Mouse (Mus musculus) T-helper 1 cell (primary cell): Measurements from ENCODE around the gene Slc8b1.

Experiments used
- in situ Hi-C: fragments of 300-600 bp; cut with MboI, MseI; formaldehyde crosslinking; loops from one replicate; pipeline ENCODE4 v1.15.1; 2025; ENCODE audit warnings: high pct_unique_total_duplicates

The Slc8b1 gene

GRCm38 (mm10) chr5:120510982-120511642 lies at the start of gene Slc8b1:
Gene Slc8b1 (plus strand): TSS chr5:120511168.
- in situ Hi-C loops = no loop called here

- in situ Hi-C loops = no loop called here
Measured at GRCm38 (mm10) chr5:120461902-120462301, 49.1 kb upstream of the Slc8b1 start.

GRCm38 (mm10) chr5:120464321-120464720 lies 46.6 kb upstream of the Slc8b1 start:
- in situ Hi-C loops = no loop called here

- in situ Hi-C loops = no loop called here
Measured at GRCm38 (mm10) chr5:120465062-120465461, 45.9 kb upstream of the Slc8b1 start.

GRCm38 (mm10) chr5:120465860-120466259 lies 45.1 kb upstream of the Slc8b1 start:
- in situ Hi-C loops = no loop called here

GRCm38 (mm10) chr5:120467026-120467425 lies 43.9 kb upstream of the Slc8b1 start:
- in situ Hi-C loops = no loop called here

GRCm38 (mm10) chr5:120468336-120468735 lies 42.6 kb upstream of the Slc8b1 start:
- in situ Hi-C loops = no loop called here

- in situ Hi-C loops = no loop called here
Measured at GRCm38 (mm10) chr5:120468830-120469229, 42.1 kb upstream of the Slc8b1 start.

GRCm38 (mm10) chr5:120471538-120471937 lies 39.4 kb upstream of the Slc8b1 start:
- in situ Hi-C loops = no loop called here

- in situ Hi-C loops = no loop called here
Measured at GRCm38 (mm10) chr5:120472770-120473169, 38.2 kb upstream of the Slc8b1 start, which contains the start of gene Sdsl. Gene Sdsl (minus strand): TSS chr5:120472810.

GRCm38 (mm10) chr5:120473361-120473760 lies 37.6 kb upstream of the Slc8b1 start:
- in situ Hi-C loops = no loop called here

- in situ Hi-C loops = no loop called here
Measured at GRCm38 (mm10) chr5:120475861-120476260, 35.1 kb upstream of the Slc8b1 start.

- in situ Hi-C loops = no loop called here
Measured at GRCm38 (mm10) chr5:120476296-120476695, 34.7 kb upstream of the Slc8b1 start, which contains the start of gene Sds. Gene Sds (plus strand): TSS chr5:120476526.

GRCm38 (mm10) chr5:120477993-120478392 lies 33.0 kb upstream of the Slc8b1 start:
- in situ Hi-C loops = no loop called here

- in situ Hi-C loops = no loop called here
Measured at GRCm38 (mm10) chr5:120479538-120479937, 31.4 kb upstream of the Slc8b1 start.

GRCm38 (mm10) chr5:120481205-120481604 lies 29.8 kb upstream of the Slc8b1 start:
- in situ Hi-C loops = no loop called here

- in situ Hi-C loops = no loop called here
Measured at GRCm38 (mm10) chr5:120483399-120483798, 27.6 kb upstream of the Slc8b1 start.

- in situ Hi-C loops = no loop called here
Measured at GRCm38 (mm10) chr5:120487844-120488243, 23.1 kb upstream of the Slc8b1 start.

- in situ Hi-C loops = no loop called here
Measured at GRCm38 (mm10) chr5:120490679-120491192, 20.2 kb upstream of the Slc8b1 start.

- in situ Hi-C loops = no loop called here
Measured at GRCm38 (mm10) chr5:120492437-120492836, 18.5 kb upstream of the Slc8b1 start.

- in situ Hi-C loops = no loop called here
Measured at GRCm38 (mm10) chr5:120493440-120493839, 17.5 kb upstream of the Slc8b1 start.

- in situ Hi-C loops = no loop called here
Measured at GRCm38 (mm10) chr5:120493873-120494395, 17.0 kb upstream of the Slc8b1 start.

- in situ Hi-C loops = no loop called here
Measured at GRCm38 (mm10) chr5:120495064-120495702, 15.8 kb upstream of the Slc8b1 start.
